Mouse (Mus musculus) heart, postnatal 25 days (tissue): ENCODE measurements around the gene Trmt1l. TPM values are rescaled to one million over a fixed set of nuclear protein-coding genes. Genes with fewer than 3 reads are reported as not detected.
A peak's percentile ranks its signal among the peaks of the same experiment; 100 is the strongest.
"Not testable (repeated sequence)": the region's sequence is repeated elsewhere in the genome, so short reads cannot be mapped to it uniquely, and the experiment has no call there.

Source experiments
- DNase-seq: peaks from one replicate; pipeline ENCODE4 v3.0.0; 2022; ENCODE audit warnings: low spot score
- intact Hi-C: fragments of 180-260 bp; cut with DNase I; formaldehyde crosslinking; loops from one replicate; pipeline ENCODE4 v1.15.1; 2025
- total RNA-seq, 2 experiments: library from RNA; stranded (reverse); gene quantifications; 2 replicates each; pipeline ENCODE4 v1.2.3; 2021

Trmt1l gene
- 10 to 100 TPM; 21.4 to 22.2 TPM for total RNA-seq

DNA sequence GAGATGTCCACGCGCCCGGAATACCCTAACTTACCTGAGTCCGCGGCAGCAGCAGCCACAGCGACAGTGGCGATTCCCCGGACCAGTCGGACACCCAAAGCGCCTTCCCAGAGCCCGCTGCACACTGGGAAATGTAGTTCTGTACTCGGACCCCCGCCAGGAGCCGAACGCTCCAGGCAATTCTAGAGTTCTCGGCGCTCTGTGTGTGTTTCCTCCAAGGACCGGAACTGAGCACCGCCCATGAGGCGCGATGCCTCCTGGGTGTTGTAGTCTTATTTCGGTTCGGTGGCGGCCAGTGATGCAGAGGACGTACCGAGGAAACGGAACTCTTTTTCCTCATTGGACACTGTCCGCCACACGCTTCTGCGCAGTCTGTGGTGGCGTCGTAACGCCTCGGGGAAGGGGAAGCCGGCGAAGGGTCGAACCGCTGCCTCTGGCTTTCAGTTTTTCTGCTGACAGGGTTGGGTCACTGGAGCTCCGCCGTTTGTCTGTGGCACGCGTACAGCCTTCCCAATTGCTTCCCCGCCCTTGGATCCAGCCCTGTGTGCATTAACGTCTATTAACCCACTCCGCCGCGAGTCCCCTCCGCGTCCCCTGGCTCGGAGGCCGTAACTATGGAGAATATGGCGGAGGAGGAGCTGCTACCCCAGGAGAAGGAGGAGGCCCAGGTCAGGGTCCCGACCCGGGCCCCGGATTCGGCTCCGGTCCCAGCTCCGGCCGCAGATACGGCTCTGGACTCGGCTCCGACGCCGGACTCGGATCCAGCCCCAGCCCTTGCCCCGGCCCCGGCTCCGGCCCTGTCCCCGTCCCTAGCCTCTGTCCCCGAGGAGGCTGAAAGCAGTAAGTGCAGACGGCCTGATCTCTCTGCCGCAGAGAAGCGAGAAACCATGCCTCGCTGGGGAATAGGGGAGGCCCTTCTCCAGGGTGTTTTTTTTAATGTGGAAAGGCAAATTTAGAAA, at the start of gene Trmt1l, which contains the start of gene Swt1:
Gene Trmt1l (plus strand): TSS at position 280 of the 959 bp plus-strand sequence.
Gene Swt1 (minus strand): TSS at position 193 of the 959 bp plus-strand sequence.
- intact Hi-C loops: no loop called here
- peak; percentile 98 for DNase-seq

DNA sequence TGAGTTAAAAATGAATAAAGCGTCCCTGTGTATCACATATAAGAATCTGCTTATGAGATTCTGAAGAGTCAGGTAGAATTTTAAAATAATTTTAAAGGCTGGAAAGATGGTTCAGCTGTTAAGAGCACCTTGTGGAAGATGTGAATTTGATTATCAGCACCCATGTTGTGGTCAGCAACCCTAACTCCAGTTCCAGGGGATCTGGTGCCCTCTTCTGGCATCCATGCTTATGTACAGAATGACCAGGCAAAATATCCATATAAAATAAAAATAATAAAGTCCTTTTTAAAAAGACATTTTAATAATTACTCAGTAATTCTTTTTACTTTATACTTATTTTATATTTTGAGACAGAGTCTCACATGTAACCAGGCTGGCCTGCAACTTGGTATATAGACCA, 38.3 kb upstream of the Trmt1l start:
- DNase-seq: no peak
- intact Hi-C loops: no loop called here

DNA sequence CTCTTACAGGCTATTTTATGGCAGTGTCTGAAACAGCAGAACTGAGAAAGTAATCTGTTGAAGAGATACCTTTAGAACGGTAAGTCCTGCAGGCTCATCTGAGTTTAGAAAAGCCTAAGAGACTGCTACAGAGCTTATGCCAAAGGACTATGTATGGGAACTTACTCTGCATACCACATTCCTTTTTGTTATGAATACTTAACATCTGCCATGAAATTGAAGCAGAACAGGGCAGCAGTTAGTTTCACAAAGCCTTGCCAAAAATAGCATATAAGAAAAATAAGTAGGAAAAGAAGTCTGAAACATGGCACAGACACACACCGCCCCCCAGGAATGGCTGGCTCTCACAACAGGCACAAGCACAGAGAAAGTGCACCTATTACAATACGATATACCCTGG, 18.5 kb upstream of the Trmt1l start:
- no peak for DNase-seq
- intact Hi-C loops: no loop called here

DNA sequence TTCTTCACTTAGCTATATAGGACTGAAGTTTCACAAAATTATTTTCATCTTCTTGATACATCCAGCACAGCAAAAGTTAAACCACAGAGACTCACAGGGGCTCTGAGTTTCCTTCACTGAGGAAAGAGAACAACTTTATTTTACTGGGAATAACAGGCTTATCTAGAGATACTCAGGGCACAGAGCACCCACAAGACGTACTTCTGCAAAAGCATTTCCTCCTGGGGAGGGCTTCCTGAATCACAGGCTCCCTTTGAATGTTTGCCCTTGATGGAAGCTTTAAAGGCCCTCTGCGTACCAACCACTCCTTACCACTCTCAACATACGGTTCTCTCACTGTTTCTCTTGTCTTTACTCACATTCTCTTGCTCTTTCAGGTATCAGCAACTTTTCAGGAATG, 6.2 kb upstream of the Trmt1l start:
- DNase-seq: no peak
- intact Hi-C loops: no loop called here

DNA sequence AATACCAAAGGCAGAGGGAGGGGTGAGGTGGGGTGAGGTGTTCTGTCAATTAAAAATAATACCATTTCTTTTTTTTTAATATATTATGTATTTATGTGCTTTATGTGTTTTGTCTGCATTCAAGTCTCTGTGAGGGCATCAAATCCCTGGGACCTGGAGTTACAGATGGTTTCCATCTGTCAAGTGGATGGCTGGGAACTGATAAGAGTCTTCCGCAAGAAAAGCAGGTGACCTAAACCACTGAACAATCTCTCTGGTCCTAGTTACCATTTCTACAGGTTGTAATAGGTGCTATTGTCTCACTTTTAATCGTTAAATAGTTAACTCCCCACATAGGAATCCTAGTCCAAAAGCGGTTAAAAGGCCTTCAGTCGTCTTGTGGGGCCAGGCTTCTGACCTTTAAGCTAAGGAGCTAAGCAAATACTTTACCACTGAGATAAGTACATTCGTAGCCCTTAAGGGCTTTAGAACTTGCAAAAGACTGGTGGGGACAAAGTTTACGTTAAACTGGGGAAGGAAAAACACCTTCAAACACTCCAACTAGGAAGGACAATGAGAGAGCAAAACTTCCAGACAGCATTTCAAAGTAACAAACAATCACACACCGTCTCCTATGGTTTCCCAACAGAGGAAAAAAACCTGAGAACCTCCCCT, 1.3 kb upstream of the Trmt1l start:
- no peak for DNase-seq
- intact Hi-C loops: no loop called here

DNA sequence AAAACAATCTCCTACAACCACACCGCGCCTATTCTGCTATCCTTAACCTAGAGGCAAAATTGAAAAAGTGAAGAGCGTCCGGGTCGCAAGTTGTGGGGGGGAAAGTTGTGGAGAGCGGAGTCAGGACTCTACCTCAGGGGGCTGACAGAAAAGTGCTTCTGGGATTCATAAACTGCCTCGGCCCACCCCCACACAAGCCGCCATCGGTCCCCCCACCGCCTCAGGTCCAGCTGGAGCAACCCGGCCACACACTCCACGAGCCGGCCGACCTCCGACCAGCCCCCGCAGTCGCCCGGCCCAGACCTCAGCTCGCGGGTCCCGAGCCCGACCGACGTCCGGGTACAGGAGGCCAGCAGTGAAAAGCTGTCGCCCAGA, 467 bp upstream of the Trmt1l start:
- intact Hi-C loops: no loop called here

DNA sequence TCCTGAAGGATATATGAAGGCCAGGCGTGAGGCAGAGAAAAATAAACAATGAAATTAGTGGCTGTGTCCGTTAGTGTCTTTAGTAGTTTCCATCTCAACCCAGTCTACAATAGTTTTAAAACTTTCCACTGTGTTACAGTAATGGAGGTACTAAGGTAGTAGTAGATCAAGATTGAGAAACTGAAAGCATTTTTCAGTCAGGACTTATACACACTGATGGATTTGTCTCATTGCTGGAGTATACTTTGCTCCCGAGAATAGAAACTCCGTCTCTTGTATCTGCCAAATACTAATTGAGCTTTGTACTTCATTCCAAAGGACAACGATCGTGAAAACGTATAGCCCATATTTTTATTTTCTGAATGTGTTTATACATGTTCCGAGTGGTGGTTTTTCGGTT, 974 bp downstream of the Trmt1l start:
- intact Hi-C loops: no loop called here

More for the DNA sequence above, 467 bp upstream of the Trmt1l start:
- no peak for DNase-seq

DNA sequence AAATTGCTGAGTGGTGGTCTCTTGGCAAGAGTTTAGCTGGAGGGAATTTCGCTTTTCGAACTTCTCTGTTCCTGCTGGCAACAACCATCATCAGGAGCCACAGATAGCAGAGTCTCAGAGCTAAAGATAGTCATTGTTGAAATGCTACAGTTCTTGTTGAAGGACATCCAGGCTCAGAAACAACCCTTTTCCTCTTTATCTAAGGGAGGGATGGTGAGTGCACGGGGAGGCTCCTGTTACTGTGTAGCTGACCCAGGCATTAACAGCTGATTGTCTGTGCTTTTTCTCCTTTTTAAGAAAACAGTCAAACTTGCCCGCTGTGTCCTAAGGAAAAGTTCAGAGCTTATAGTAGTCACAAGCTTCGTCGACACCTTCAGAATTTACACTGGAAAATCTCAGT, 7.1 kb downstream of the Trmt1l start:
- intact Hi-C loops: no loop called here
- DNase-seq: no peak

More for the DNA sequence above, 974 bp downstream of the Trmt1l start:
- DNase-seq: no peak

DNA sequence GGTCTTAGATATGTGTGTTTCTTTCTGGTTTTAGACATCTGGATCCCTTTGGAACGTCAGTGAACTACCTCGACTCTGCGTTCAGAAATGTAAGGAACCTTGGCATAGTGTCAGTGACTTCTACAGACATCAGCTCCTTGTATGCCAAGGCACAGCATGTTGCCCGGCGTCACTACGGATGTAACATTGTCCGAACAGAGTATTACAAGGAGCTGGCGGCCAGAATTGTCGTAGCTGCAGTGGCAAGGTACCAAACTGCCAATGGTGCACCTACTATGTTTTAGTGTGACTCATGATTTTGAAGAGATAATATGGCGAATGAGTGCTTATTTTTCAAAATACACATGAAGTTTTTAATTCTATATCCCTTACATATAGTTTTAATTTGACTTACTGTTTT, 21.5 kb downstream of the Trmt1l start:
- intact Hi-C loops: no loop called here

DNA sequence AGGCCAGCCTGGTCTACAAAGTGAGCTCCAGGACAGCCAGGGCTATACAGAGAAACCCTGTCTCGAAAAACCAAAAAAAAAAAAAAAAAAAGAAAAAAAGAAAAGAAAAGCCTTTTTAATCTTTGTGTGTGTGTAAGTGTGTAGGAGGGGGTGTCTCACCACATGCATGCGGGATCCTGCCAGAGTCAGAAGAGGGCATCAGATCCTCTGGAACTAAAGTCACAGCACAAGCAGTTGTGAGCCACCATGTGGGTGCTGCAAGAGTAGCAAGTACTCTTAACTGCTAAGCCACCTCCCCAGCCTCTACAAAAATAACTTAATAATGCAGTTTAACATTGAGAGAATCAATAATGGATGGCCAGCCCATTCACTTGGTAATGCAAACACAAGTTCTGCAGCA, 22.5 kb downstream of the Trmt1l start:
- intact Hi-C loops: no loop called here

More for the DNA sequence above, 21.5 kb downstream of the Trmt1l start:
- DNase-seq: no peak

DNA sequence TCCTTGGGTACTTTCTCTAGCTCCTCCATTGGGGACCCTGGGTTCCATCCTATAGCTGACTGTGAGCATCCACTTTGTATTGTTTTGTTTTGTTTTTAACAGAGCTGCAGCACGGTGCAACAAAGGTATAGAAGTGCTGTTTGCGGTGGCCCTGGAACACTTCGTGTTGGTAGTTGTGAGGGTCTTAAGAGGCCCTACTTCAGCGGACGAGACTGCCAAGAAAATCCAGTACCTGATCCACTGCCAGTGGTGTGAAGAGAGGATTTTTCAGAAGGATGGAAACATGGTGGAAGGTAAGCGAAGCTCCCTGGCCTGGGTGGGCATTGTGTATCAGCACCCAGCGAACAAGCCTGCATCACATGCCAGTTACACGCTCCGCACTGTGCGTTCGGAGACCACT, 23.6 kb downstream of the Trmt1l start:
- intact Hi-C loops: no loop called here
- no peak for DNase-seq

More for the DNA sequence above, 22.5 kb downstream of the Trmt1l start:
- DNase-seq: no peak

DNA sequence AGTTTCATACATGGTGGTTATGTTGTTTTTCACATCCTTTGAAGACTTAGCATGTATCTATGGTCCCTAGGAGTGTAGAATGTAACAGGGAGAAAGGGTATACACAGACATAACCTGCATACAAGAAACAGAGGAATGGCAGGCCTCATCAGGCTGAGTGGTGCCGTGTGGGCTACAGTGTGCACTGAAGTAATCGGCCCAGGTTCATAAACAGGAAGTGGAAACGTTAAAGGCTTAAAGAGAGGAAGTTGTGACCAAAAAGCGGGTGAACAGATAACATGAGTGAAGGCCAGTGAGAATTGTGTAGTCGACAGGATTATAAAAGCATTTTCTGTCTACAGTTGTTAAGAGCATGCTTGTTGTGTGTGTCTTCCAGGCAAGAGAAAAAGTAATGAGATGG, 28.7 kb downstream of the Trmt1l start:
- intact Hi-C loops: no loop called here
- DNase-seq: no peak

DNA sequence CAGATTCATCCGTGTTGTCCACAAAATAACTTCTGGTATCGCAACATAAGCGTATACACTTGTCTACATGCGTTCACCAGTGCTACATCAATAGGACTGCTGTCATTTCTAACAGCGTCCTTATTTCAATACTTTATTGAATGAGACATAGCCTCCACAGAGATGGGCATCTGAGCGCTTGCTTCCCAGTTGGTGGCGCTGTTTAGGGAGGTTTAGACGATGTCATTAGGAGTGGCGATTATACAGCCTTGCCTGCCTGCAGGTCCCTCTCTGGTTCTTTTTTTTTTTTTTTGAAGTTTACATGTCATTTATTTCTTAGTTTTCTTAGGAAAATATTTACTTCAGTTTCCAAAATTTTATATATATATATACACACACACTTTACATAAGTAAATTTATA, 32.9 kb downstream of the Trmt1l start:
- DNase-seq: no peak
- intact Hi-C loops: loop anchor here (5.0 kb wide), 1 partner anchor 246 kb away; no protein-coding TSS in a partner anchor

DNA sequence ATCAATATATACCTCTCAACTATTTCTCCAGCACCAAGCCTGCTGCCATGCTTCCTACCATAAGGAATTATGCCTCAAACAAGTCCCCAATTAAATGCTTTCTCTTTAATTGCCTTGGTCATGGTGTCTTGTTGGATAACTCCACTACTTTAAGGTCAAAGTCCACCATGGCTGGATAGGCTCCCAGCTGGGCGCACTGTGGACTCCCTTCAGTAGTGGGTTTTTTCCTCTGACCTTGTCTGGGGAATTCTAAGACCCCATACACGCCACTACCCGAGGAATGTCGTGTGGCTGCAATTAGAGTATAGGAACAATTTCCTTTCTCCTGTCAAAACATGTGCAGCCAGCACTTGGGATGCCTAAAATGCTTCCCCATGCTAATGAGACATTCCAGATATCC, 36.6 kb downstream of the Trmt1l start:
- intact Hi-C loops: loop anchor here (5.0 kb wide), 1 partner anchor 242 kb away; no protein-coding TSS in a partner anchor
- DNase-seq: no peak

DNA sequence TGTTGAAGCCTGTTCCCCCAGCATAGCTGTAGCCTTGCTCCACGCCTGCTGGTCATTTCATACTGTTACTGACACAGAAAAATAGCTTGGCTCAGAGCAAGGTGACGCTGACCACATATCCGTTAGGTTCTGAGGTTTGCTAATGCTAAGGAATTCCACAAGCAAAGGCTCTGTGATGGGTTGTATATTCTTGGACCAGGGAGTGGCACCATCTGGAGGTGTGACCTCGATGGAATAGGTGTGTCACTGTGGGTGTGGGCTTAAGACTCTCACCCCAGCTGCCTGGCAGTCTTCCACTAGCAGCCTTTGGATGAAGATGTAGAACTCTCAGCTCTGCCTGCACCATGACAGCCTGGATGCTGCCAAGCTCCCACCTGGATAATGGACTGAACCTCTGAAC, 38.2 kb downstream of the Trmt1l start:
- intact Hi-C loops: no loop called here
- DNase-seq: no peak

DNA sequence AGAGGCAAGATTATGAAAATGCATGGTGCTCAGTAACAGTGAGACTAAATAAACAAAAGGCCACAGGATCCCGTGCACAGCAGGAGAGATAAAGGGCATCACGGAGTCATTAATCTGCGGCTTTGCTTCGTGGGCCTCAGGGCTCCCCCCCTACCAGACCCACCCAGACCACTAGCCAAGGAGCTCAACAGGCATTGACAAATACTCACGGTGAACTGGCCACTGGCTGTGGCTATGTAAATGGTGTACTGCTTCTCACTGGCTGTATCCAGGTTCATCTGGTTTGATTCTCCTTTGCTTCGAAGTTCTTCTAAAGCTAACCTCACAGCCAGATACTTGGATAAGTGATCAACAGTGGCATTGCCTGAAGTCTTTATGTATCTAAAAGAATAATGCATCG, 43.1 kb downstream of the Trmt1l start:
- intact Hi-C loops: no loop called here
- DNase-seq: no peak

DNA sequence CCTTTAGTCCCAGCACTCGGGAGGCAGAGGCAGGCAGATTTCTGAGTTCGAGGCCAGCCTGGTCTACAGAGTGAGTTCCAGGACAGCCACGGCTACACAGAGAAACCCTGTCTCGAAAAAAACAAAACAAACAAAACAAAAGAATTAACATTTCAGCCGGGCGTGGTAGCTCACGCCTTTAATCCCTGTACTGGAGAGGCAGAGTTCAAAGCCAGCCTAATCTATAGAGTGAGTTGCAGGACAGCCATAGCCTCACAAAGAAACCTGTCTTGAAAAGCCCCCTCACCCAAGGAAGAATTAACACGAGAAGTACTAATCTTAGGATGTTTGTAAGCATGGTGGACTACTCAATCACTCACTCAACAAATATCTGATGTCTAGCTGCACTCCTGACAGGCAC, 44.0 kb downstream of the Trmt1l start:
- DNase-seq, intact Hi-C loops: not testable (repeated sequence)

DNA sequence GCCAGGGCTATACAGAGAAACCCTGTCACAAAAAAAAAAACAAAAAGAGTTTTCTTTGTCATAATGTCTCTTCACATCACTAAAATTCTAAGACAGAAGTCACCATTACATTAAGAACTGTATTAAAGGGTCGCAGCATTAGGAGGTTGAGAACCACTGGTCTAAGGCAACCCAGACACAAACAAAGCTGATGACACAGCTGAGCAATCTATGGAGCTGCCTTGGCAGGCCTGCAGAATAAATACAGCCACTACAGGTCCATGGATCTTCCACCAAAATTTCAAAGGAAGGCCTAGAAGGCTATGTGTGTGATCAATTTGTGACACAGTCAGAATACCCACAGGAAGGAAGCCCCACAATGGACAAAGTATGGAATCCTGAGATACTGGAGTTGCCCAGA, 54.2 kb downstream of the Trmt1l start:
- intact Hi-C loops: no loop called here
- no peak for DNase-seq

DNA sequence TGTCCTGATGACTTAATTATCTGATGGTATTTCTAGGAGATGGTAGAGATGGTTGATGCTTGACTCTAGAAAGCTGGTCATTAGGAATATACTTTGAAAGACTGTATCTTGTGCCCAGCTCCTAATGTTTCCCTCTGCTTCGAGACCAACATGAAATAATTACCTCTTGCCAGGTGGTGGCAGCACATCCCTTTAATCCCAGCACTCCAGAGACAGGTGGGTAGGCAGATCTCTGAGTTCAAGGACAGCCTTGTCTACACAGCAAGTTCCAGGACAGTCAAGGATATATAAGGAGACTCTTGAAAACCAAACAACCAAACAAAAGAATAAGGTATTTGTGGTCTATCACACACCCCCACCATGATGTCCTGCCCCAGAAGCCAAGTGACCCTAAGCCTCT, 55.2 kb downstream of the Trmt1l start:
- intact Hi-C loops: no loop called here
- DNase-seq: no peak

DNA sequence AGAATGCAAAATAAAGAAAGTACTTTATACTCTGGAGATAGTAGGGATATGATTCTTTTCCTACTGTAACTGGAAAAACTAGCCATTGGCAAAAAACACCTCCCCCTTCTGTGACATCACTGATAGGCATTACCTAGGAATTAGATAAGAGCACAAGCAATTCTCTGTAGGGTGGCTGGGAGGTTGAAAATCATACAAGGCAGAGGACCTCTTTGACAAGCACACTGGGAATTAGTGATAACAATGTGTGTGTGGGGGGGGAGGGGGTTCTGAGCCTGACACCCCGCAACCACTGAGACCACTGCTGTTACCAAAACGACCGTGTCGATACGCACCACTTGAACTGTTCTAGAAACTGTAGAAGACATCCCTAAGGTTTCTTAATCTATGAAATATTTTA, 56.4 kb downstream of the Trmt1l start:
- no peak for DNase-seq
- intact Hi-C loops: no loop called here

DNA sequence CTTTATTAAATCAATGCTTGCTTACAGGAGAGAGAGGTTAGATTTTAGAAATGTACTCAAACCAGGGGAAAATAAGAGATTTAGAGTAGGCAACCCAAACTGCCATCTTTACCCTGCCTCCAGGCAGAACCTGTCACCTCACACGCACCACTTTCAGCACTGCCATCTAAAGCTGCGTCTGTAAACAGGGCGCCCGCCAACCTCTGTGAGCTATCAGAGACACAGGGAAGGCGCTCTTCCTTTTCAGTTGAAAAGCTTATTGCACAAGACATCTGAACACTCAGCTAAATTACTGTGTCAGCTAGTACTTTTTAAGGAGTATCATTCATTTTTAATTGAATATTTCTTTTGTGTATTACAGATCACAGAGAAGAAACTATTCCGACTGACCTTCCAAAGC, 61.5 kb downstream of the Trmt1l start:
- DNase-seq: no peak
- intact Hi-C loops: loop anchor here (5.0 kb wide), 1 partner anchor 217 kb away; no protein-coding TSS in a partner anchor
